Mouse (Mus musculus): Measurements from ENCODE around the gene Rsf1. TPM values are rescaled to one million over a fixed set of nuclear protein-coding genes. Genes with fewer than 3 reads are reported as not detected.

Gene Rsf1
- polyA plus RNA-seq, 1 experiment from 2014 or later: 18.8 TPM

Other genes with a start within 250 kb of the Rsf1 start
- gene Usp35, start 247.9 kb upstream of the Rsf1 start, polyA plus RNA-seq (2015; fragmentation: Nextera tagmentation; extraction: Ambion mirVana): 1.3 and 1.7 TPM in 2 replicates
- 4.7 and 5.4 TPM in 2 replicates for gene Kctd21, start 247.6 kb upstream of the Rsf1 start, polyA plus RNA-seq (2015; fragmentation: Nextera tagmentation; extraction: Ambion mirVana)
- gene Alg8, start 208.3 kb upstream of the Rsf1 start, polyA plus RNA-seq (2015; fragmentation: Nextera tagmentation; extraction: Ambion mirVana): 43.6 and 49.3 TPM in 2 replicates
- gene Ndufc2, start 179.9 kb upstream of the Rsf1 start, polyA plus RNA-seq (2015; fragmentation: Nextera tagmentation; extraction: Ambion mirVana): 324 and 325 TPM in 2 replicates
- gene Thrsp, start 162.2 kb upstream of the Rsf1 start, polyA plus RNA-seq (2015; fragmentation: Nextera tagmentation; extraction: Ambion mirVana): 0.81 and 1.2 TPM in 2 replicates
- gene Kctd14, start 128.6 kb upstream of the Rsf1 start, polyA plus RNA-seq (2015; fragmentation: Nextera tagmentation; extraction: Ambion mirVana): 1.2 and 1.4 TPM in 2 replicates
- 59.2 and 60.4 TPM in 2 replicates for gene Ints4, start 98.9 kb upstream of the Rsf1 start, polyA plus RNA-seq (2015; fragmentation: Nextera tagmentation; extraction: Ambion mirVana)
- 57.5 and 58.5 TPM in 2 replicates for gene Aamdc, start 392 bp upstream of the Rsf1 start, polyA plus RNA-seq (2015; fragmentation: Nextera tagmentation; extraction: Ambion mirVana)
- gene Clns1a, start 116.7 kb downstream of the Rsf1 start, polyA plus RNA-seq (2015; fragmentation: Nextera tagmentation; extraction: Ambion mirVana): 199 and 205 TPM in 2 replicates
- 25.6 and 29.4 TPM in 2 replicates for gene Aqp11, start 158.4 kb downstream of the Rsf1 start, polyA plus RNA-seq (2015; fragmentation: Nextera tagmentation; extraction: Ambion mirVana)
- 17.9 and 18.1 TPM in 2 replicates for gene Pak1, start 208.7 kb downstream of the Rsf1 start, polyA plus RNA-seq (2015; fragmentation: Nextera tagmentation; extraction: Ambion mirVana)

All from kidney, embryonic 16.5 days (tissue).